Mouse (Mus musculus): Measurements from ENCODE around the gene Hist1h3f. TPM values are rescaled to one million over a fixed set of nuclear protein-coding genes. Genes with fewer than 3 reads are reported as not detected.
A peak's percentile ranks its signal among the peaks of the same experiment; 100 is the strongest.

Hist1h3f gene
- polyA plus RNA-seq, 1 experiment from 2014 or later, result 0.92 TPM

DNA sequence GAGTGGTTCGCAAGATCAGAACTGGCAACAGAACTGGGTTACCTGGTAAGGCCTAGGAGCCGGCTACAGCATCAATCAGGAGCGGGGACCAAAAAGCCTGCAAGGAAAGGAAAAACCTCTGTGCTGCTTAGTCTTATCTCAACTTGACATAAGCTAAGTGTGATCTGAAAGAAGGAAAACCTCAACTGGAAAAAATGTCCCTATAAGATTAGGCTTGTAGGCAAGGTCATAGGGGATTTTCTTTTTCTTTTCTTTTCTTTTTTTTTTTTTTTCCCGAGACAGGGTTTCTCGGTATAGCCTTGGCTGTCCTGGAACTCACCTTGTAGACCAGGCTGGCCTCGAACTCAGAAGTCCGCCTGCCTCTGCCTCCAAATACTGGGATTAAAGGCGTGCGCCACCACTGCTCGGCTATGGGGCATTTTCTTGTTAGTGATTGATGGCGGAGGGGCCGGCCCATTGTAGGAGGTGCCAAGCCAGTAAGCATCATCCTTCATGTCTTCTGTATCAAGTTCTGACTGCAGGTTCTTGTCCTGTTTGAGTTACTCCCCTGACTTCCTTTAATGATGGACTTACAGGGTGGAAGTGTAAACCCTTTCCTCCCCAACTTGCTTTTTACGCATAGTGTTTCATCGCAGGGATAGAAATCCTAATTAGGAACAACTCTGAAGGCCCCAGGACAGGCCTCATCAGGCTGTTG lies 36.9 kb upstream of the Hist1h3f start:
- 8% methylated on average over 14 of the region's 14 CpGs for WGBS
- H3K36me3 ChIP-seq, result no peaks in the 10 kb centered on the region
- peak overlapping the region; percentile 55 for H3K4me3 ChIP-seq
- H3K27me3 ChIP-seq (ENCODE audit: insufficient read depth, poor library complexity, severe bottlenecking), result no peaks in the 10 kb centered on the region
- peak; percentile 66 for DNase-seq (ENCODE audit: low spot score)
- H3K4me1 ChIP-seq (replicated peaks), result peaks cover 40% of the 10 kb centered on the region
- H3K9me3 ChIP-seq, result no peaks in the 10 kb centered on the region
- H3K27ac ChIP-seq, result no peak overlapping the region

GRCm38 (mm10) chr13:23510127-23510526 lies 33.7 kb upstream of the Hist1h3f start:
- H3K27ac ChIP-seq, result no peak overlapping the region
- no peaks in the 10 kb centered on the region for H3K36me3 ChIP-seq
- H3K4me1 ChIP-seq (replicated peaks), result peaks cover 21% of the 10 kb centered on the region
- WGBS, result 54% methylated on average over 1 of the region's 1 CpGs
- no peak overlapping the region for H3K4me3 ChIP-seq
- no peaks in the 10 kb centered on the region for H3K9me3 ChIP-seq
- no peaks in the 10 kb centered on the region for H3K27me3 ChIP-seq (ENCODE audit: insufficient read depth, poor library complexity, severe bottlenecking)
- DNase-seq (ENCODE audit: low spot score), result no peak

- Histone ChIP-seq H3K27me3 (ENCODE audit: insufficient read depth, poor library complexity, severe bottlenecking) (no peaks in the 10 kb centered on the region), H3K4me3 (no peak overlapping the region), H3K36me3 (no peaks in the 10 kb centered on the region), H3K9me3 (no peaks in the 10 kb centered on the region), H3K27ac (no peak overlapping the region), H3K4me1 (replicated peaks) (peaks cover 11% of the 10 kb centered on the region; the same call in 1 of the 2 replicates)
- DNase-seq (ENCODE audit: low spot score), result no peak
- WGBS, result 85% methylated on average over 1 of the region's 1 CpGs
These were observed 30.3 kb upstream of the Hist1h3f start for GRCm38 (mm10) chr13:23513517-23513916.

GRCm38 (mm10) chr13:23515281-23515680 lies 28.6 kb upstream of the Hist1h3f start:
- H3K36me3 ChIP-seq, result no peaks in the 10 kb centered on the region
- H3K4me3 ChIP-seq, result no peak overlapping the region
- H3K4me1 ChIP-seq (replicated peaks), result peaks cover 7% of the 10 kb centered on the region; the same call in 1 of the 2 replicates
- no peaks in the 10 kb centered on the region for H3K27me3 ChIP-seq (ENCODE audit: insufficient read depth, poor library complexity, severe bottlenecking)
- no peak for DNase-seq (ENCODE audit: low spot score)
- H3K27ac ChIP-seq, result no peak overlapping the region
- 78% methylated on average over 5 of the region's 5 CpGs for WGBS
- H3K9me3 ChIP-seq, result no peaks in the 10 kb centered on the region

DNA sequence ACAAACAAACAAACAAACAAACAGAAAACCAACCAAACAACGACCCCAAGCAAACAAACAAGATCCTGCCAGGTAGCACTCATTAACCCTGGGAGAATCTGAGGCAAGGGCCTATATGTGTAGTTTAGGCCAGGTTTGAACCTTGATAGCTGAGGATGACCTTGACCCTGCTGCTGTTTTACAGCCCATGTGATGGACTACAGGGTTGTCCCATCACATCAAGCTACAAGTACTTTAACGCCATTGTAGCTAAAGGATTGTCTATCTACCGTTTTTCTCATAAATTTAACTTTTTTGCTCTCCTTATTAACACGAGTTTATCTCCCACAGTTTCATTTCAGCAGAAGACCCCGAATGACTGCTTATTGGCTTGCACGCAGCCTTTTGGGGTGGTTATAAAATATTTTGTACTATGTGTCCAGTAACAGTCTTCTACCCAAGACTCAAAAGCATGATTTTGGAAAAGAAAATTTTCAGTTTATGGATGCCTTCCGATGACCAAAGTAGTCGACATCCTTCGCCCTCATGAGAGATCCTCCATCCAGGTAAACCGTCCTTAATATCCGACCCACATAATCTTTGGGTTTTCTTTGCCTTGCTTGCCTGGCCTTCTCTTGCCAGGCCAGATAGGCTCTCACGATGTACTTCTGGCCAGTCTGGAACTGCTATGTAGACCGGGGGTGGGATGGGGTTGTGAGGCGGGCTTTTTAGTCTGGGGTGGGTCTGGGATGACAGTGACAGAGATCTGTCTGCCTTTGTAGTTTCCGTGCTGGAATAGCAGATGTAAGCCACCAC lies 27.8 kb upstream of the Hist1h3f start:
- Histone ChIP-seq H3K4me1 (replicated peaks) (peaks cover 6% of the 10 kb centered on the region; the same call in 1 of the 2 replicates), H3K36me3 (no peaks in the 10 kb centered on the region), H3K27ac (no peak overlapping the region), H3K27me3 (ENCODE audit: insufficient read depth, poor library complexity, severe bottlenecking) (no peaks in the 10 kb centered on the region), H3K9me3 (no peaks in the 10 kb centered on the region), H3K4me3 (peak overlapping the region; percentile 58)
- 55% methylated on average over 15 of the region's 15 CpGs for WGBS
- peak; percentile 35 for DNase-seq (ENCODE audit: low spot score)

DNA sequence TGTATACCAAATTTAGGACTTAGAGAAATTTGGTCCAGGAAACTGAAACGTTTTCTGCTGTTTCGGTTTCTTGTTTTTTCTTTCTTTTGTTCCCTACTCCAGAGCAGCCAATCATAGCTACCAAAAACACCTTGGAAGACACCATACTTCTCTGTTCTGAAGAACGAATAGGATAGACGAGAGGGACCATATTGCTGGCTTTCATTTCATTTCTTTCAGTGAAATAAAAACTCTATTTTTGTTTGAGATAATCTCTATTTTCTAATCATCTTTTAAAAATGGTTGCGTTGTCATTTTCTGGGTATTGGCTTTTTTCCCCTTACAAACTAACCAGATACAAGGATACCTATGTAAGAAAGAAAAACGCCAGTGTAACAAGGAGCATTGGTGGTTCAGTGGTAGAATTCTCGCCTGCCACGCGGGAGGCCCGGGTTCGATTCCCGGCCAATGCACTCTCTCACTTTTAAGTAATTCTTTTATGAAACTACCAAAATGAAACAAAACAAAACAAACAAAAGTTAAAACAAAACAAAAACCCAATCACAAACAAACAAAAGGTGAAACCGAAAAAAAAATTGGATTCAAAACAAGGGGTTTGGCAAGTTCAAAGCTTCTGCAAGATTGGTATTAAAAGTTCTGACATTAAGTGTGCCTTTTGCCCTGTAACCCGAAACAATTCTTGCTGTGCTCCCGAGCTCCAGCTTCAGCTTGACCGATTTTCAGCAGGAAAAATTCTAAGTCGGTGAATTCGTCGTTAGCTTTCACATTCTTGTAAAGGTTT lies 26.8 kb upstream of the Hist1h3f start:
- Histone ChIP-seq H3K36me3 (no peaks in the 10 kb centered on the region), H3K9me3 (no peaks in the 10 kb centered on the region), H3K27ac (no peak overlapping the region), H3K4me3 (peak overlapping the region; percentile 58), H3K27me3 (ENCODE audit: insufficient read depth, poor library complexity, severe bottlenecking) (no peaks in the 10 kb centered on the region), H3K4me1 (replicated peaks) (peaks cover 6% of the 10 kb centered on the region; the same call in 1 of the 2 replicates)
- peak; percentile 64 for DNase-seq (ENCODE audit: low spot score)
- WGBS, result under 1% methylated on average over 19 of the region's 19 CpGs

DNA sequence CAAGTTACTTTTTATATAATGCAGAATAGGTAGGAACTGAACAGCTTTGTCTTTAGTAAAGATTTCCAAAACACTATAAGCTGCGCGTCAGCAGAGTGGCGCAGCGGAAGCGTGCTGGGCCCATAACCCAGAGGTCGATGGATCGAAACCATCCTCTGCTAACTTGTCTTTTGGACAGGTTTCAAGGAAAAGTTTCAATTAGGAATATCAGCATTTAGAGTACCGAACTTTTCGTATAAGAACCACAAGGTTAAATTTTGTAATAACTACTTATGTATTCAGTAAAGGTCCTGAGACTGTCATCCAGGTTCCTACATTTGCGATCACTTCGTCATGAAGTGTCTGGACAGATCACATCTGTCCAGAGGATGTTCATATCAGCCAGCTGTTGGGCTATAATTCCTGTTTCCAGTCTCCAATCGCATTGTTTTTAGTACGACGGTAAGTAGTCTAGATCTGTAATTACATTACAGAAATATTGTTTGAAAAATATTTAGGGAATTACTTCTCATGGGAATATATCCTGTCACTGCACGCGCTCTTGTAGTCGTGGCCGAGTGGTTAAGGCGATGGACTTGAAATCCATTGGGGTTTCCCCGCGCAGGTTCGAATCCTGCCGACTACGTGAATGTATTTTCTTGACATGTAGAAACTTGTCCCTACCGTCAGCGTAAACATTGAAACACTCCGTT lies 26.1 kb upstream of the Hist1h3f start:
- Histone ChIP-seq H3K27ac (no peak overlapping the region), H3K9me3 (no peaks in the 10 kb centered on the region), H3K27me3 (ENCODE audit: insufficient read depth, poor library complexity, severe bottlenecking) (no peaks in the 10 kb centered on the region), H3K4me1 (replicated peaks) (peaks cover 6% of the 10 kb centered on the region; the same call in 1 of the 2 replicates), H3K36me3 (no peaks in the 10 kb centered on the region), H3K4me3 (peak overlapping the region; percentile 58)
- under 1% methylated on average over 27 of the region's 27 CpGs for WGBS
- DNase-seq (ENCODE audit: low spot score), result peak; percentile 89

- DNase-seq (ENCODE audit: low spot score), result no peak
- no peak overlapping the region for H3K27ac ChIP-seq
- peaks cover 6% of the 10 kb centered on the region; the same call in 1 of the 2 replicates for H3K4me1 ChIP-seq (replicated peaks)
- no peaks in the 10 kb centered on the region for H3K36me3 ChIP-seq
- H3K4me3 ChIP-seq, result peak overlapping the region; percentile 58
- H3K9me3 ChIP-seq, result no peaks in the 10 kb centered on the region
- no peaks in the 10 kb centered on the region for H3K27me3 ChIP-seq (ENCODE audit: insufficient read depth, poor library complexity, severe bottlenecking)
- under 1% methylated on average over 6 of the region's 6 CpGs for WGBS
These were observed 25.6 kb upstream of the Hist1h3f start for GRCm38 (mm10) chr13:23518295-23518603.

DNA sequence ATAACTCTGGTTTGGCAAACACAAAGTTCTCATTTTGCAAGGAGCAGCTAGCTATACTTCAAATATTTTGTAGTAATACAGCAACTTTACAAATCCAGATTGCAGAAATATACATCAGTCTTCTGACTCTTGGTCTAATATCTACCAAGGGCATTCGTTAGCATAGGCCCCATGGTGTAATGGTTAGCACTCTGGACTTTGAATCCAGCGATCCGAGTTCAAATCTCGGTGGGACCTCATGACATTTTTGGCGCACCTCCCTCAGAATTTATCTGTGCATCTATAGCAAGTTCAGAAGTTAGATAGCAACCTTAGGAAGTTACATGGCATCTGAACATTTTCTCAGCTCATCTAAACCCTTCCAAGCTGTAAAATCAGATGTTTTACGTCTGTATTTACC lies 25.0 kb upstream of the Hist1h3f start:
- H3K27ac ChIP-seq, result no peak overlapping the region
- WGBS, result 0% methylated on average over 6 of the region's 6 CpGs
- H3K4me1 ChIP-seq (replicated peaks), result peaks cover 6% of the 10 kb centered on the region; the same call in 1 of the 2 replicates
- H3K4me3 ChIP-seq, result peak overlapping the region; percentile 58
- no peaks in the 10 kb centered on the region for H3K9me3 ChIP-seq
- H3K36me3 ChIP-seq, result no peaks in the 10 kb centered on the region
- DNase-seq (ENCODE audit: low spot score), result peak; percentile 80
- H3K27me3 ChIP-seq (ENCODE audit: insufficient read depth, poor library complexity, severe bottlenecking), result no peaks in the 10 kb centered on the region

GRCm38 (mm10) chr13:23519416-23519815 lies 24.4 kb upstream of the Hist1h3f start:
- no peaks in the 10 kb centered on the region for H3K9me3 ChIP-seq
- WGBS, result under 1% methylated on average over 10 of the region's 10 CpGs
- peak overlapping the region; percentile 58 for H3K4me3 ChIP-seq
- DNase-seq (ENCODE audit: low spot score), result peak; percentile 77
- no peaks in the 10 kb centered on the region for H3K27me3 ChIP-seq (ENCODE audit: insufficient read depth, poor library complexity, severe bottlenecking)
- no peaks in the 10 kb centered on the region for H3K36me3 ChIP-seq
- H3K27ac ChIP-seq, result no peak overlapping the region
- peaks cover 6% of the 10 kb centered on the region; the same call in 1 of the 2 replicates for H3K4me1 ChIP-seq (replicated peaks)

GRCm38 (mm10) chr13:23521703-23522102 lies 22.1 kb upstream of the Hist1h3f start:
- WGBS, result under 1% methylated on average over 14 of the region's 14 CpGs
- Histone ChIP-seq H3K9me3 (no peaks in the 10 kb centered on the region), H3K4me3 (peak overlapping the region; percentile 28; the same call in 1 of the 2 replicates), H3K4me1 (replicated peaks) (peaks cover 9% of the 10 kb centered on the region; the same call in 1 of the 2 replicates), H3K27ac (no peak overlapping the region), H3K36me3 (no peaks in the 10 kb centered on the region), H3K27me3 (ENCODE audit: insufficient read depth, poor library complexity, severe bottlenecking) (no peaks in the 10 kb centered on the region)
- DNase-seq (ENCODE audit: low spot score), result peak; percentile 79

GRCm38 (mm10) chr13:23523976-23524375 lies 19.9 kb upstream of the Hist1h3f start:
- Histone ChIP-seq H3K4me3 (no peak overlapping the region), H3K36me3 (no peaks in the 10 kb centered on the region), H3K4me1 (replicated peaks) (peaks cover 22% of the 10 kb centered on the region), H3K27me3 (ENCODE audit: insufficient read depth, poor library complexity, severe bottlenecking) (no peaks in the 10 kb centered on the region), H3K9me3 (no peaks in the 10 kb centered on the region), H3K27ac (no peak overlapping the region)
- WGBS, result 56% methylated on average over 5 of the region's 5 CpGs
- DNase-seq (ENCODE audit: low spot score), result no peak
